Mouse (Mus musculus): ENCODE measurements at regions not wholly inside any gene's neighbourhood (a gene's known extent, or its start where the extent isn't known, plus 50 kb on each side); places are given as distances from the start of the nearest gene placed in this dataset.
A peak's percentile ranks its signal among the peaks of the same experiment; 100 is the strongest.

DNA sequence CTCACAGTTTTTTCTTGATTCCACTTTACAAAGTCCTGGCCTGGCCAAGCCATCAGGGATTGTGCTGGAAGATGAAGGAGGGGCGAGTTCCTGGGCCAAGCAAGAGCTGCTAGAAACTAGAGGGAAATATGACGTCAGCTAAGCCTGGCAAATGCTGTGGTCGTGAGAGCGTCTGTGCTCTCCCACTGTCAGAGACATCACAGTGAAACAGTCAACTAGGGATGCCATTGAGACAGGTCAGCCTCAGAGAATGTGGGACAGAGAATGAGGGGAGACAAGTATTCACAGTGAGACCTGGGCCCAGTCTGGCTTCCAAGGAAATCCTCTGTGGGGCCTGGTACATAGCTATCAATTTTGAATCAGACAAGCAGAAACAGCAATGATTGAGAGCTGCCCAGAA, 252.5 kb upstream of the Myt1l start:
- H3K27me3 ChIP-seq (replicated peaks; ENCODE audit: control insufficient read depth, insufficient read depth, low read length) = no peaks in the 10 kb centered on the region
- WGBS = 77% methylated on average over 4 of the region's 4 CpGs

DNA sequence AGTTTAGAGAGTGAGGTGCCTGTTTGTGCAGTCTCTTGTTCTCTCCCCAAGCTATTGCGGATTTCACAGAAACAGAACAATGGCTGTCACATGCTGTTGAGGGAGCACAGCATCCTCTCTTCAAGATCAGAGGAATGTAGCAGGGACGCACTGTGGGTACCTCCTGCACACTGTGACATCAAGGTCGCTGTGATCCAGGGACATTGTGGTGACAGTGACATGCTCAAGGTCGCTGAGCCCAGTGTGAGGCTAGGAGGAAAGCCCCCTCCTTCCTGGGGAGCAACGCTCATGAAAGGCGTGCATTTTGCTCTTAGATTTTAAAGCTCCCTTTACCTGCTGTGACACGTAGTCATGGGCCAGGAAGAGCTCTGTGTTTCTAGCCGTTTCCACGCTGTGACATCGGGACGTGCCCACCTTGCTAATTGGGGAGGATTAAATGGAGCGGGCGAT, 248.5 kb upstream of the Myt1l start:
- Histone ChIP-seq H3K27me3 (replicated peaks; ENCODE audit: control insufficient read depth, insufficient read depth, low read length) (no peaks in the 10 kb centered on the region), H3K4me3 (ENCODE audit: insufficient read depth, low read depth, low read length) (no peak overlapping the region), H3K36me3 (ENCODE audit: control insufficient read depth, insufficient read depth, low read length) (no peaks in the 10 kb centered on the region), H3K4me1 (ENCODE audit: control insufficient read depth, insufficient read depth, low read length) (no peaks in the 10 kb centered on the region), H3K27ac (ENCODE audit: insufficient read depth, low read depth, low read length) (no peak overlapping the region)
- 13% methylated on average over 13 of the region's 13 CpGs for WGBS
- DNase-seq = no peak
- TF ChIP-seq CTCF (conservative IDR thresholded peaks at IDR 0.05; ENCODE audit: insufficient read depth, insufficient read length, low read depth, low read length) (no peak), POLR2A (IDR thresholded peaks at IDR 0.05; ENCODE audit: low read depth, low read length) (no peak)

More for the DNA sequence above, 252.5 kb upstream of the Myt1l start:
- no peak for DNase-seq
- no peaks in the 10 kb centered on the region for H3K36me3 ChIP-seq (ENCODE audit: control insufficient read depth, insufficient read depth, low read length)
- TF ChIP-seq CTCF (conservative IDR thresholded peaks at IDR 0.05; ENCODE audit: insufficient read depth, insufficient read length, low read depth, low read length) (no peak), POLR2A (IDR thresholded peaks at IDR 0.05; ENCODE audit: low read depth, low read length) (no peak)
- H3K4me3 ChIP-seq (ENCODE audit: insufficient read depth, low read depth, low read length) = no peak overlapping the region
- no peaks in the 10 kb centered on the region for H3K4me1 ChIP-seq (ENCODE audit: control insufficient read depth, insufficient read depth, low read length)
- no peak overlapping the region for H3K27ac ChIP-seq (ENCODE audit: insufficient read depth, low read depth, low read length)

DNA sequence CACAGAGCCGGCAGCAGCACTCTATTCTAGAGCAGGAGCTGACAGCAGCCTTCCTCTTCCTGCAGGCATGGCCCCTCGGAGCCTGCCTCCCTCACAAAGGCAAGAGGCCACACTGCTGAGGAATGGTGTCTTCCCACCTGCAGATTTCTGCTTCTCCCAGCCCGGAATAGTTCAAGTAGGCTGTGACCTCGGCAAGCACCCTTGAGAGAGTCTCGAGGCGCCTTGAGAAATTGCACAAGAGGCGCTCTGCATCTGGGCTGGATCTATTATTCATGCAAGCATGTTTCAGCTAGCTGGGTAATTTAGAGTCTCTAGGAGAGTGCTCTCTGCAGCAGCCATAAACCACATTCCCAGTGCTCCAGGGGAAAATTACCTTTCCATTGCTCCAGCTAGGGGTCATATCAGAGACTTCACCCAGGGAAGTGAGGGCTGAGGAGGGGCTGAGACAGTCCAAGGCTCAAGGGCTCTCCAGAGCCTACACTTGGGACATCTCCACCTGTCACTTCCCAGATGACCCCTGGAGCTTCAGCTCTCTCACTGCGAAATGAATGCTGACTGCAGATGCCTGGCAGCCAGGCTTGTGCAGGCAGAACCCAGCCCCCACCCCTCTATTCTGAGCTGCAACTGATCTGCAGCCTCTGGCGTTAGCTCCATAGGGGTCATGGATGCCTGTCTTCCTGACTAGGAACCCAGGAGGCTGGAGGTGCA, 247.9 kb upstream of the Myt1l start:
- H3K4me1 ChIP-seq (ENCODE audit: control insufficient read depth, insufficient read depth, low read length) = no peaks in the 10 kb centered on the region
- no peaks in the 10 kb centered on the region for H3K36me3 ChIP-seq (ENCODE audit: control insufficient read depth, insufficient read depth, low read length)
- WGBS = 6% methylated on average over 9 of the region's 9 CpGs
- H3K27ac ChIP-seq (ENCODE audit: insufficient read depth, low read depth, low read length) = no peak overlapping the region
- H3K27me3 ChIP-seq (replicated peaks; ENCODE audit: control insufficient read depth, insufficient read depth, low read length) = no peaks in the 10 kb centered on the region
- TF ChIP-seq POLR2A (IDR thresholded peaks at IDR 0.05; ENCODE audit: low read depth, low read length) = no peak
- no peak for TF ChIP-seq CTCF (conservative IDR thresholded peaks at IDR 0.05; ENCODE audit: insufficient read depth, insufficient read length, low read depth, low read length)
- DNase-seq = peak; percentile 9
- H3K4me3 ChIP-seq (ENCODE audit: insufficient read depth, low read depth, low read length) = no peak overlapping the region

DNA sequence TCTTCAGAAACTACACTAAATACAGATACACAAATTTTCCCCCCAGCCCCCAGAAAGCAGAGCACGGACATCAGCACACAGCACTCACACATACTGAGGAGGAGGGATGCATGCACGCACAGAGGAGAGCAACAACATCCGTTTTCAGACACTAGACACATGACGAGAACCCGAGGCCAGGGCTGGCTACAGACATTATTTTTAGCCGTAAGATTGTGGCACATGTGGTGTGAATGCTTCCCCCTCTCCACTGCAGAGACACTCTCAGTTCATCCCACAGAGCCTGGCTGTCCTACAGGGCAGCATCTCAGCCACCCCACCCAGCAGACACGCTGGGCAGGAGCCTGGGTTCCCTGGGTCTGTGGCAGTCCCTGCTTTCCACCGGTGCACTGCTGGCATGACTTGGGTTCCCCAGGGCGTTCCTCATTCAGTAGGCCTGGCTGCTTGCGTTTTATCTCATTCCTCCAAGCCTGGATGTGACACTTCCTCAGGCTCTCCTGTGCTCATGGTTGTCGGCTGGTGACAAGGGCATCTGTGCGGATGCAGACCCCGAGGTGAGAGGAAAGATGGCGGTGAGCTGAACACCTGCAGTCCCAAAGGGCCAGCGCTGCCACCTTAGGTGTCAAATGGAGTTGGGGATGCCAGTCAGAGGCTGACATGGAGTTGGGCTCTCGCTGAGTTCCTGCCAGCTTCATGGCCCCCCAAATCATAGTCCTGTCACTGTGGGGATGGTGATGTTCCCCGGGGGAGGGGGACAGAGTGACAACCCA, 247.1 kb upstream of the Myt1l start:
- Histone ChIP-seq H3K27me3 (replicated peaks; ENCODE audit: control insufficient read depth, insufficient read depth, low read length) (no peaks in the 10 kb centered on the region), H3K4me3 (ENCODE audit: insufficient read depth, low read depth, low read length) (no peak overlapping the region), H3K27ac (ENCODE audit: insufficient read depth, low read depth, low read length) (no peak overlapping the region), H3K36me3 (ENCODE audit: control insufficient read depth, insufficient read depth, low read length) (no peaks in the 10 kb centered on the region), H3K4me1 (ENCODE audit: control insufficient read depth, insufficient read depth, low read length) (no peaks in the 10 kb centered on the region)
- TF ChIP-seq POLR2A (IDR thresholded peaks at IDR 0.05; ENCODE audit: low read depth, low read length) (no peak), CTCF (conservative IDR thresholded peaks at IDR 0.05; ENCODE audit: insufficient read depth, insufficient read length, low read depth, low read length) (no peak)
- 71% methylated on average over 17 of the region's 17 CpGs for WGBS
- no peak for DNase-seq

DNA sequence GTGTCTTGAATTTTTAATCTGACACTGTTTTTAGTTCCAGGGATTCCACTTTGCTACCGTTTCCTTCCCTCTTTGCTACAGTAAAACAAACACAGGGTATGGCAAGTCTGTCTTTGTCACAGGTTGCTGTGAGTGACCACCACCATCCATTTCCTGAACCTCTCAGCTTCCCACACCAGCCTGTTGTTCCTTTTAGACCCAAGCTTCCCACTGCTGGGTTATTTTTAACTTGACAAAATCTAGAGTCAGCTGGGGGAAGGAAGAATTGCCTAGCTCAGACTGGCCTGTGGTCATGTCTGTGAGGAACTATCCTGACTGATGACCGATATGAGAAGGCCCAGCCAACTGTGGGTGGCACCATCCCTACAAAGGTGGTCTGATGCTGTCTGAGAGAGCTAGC, 239.4 kb upstream of the Myt1l start:
- Histone ChIP-seq H3K27ac (ENCODE audit: insufficient read depth, low read depth, low read length) (no peak overlapping the region), H3K36me3 (ENCODE audit: control insufficient read depth, insufficient read depth, low read length) (no peaks in the 10 kb centered on the region), H3K4me1 (ENCODE audit: control insufficient read depth, insufficient read depth, low read length) (no peaks in the 10 kb centered on the region; the same call in 1 of the 2 replicates), H3K27me3 (replicated peaks; ENCODE audit: control insufficient read depth, insufficient read depth, low read length) (no peaks in the 10 kb centered on the region), H3K4me3 (ENCODE audit: insufficient read depth, low read depth, low read length) (no peak overlapping the region)
- DNase-seq = no peak
- 68% methylated on average over 2 of the region's 2 CpGs for WGBS
- no peak for TF ChIP-seq POLR2A (IDR thresholded peaks at IDR 0.05; ENCODE audit: low read depth, low read length)
- TF ChIP-seq CTCF (conservative IDR thresholded peaks at IDR 0.05; ENCODE audit: insufficient read depth, insufficient read length, low read depth, low read length) = no peak

DNA sequence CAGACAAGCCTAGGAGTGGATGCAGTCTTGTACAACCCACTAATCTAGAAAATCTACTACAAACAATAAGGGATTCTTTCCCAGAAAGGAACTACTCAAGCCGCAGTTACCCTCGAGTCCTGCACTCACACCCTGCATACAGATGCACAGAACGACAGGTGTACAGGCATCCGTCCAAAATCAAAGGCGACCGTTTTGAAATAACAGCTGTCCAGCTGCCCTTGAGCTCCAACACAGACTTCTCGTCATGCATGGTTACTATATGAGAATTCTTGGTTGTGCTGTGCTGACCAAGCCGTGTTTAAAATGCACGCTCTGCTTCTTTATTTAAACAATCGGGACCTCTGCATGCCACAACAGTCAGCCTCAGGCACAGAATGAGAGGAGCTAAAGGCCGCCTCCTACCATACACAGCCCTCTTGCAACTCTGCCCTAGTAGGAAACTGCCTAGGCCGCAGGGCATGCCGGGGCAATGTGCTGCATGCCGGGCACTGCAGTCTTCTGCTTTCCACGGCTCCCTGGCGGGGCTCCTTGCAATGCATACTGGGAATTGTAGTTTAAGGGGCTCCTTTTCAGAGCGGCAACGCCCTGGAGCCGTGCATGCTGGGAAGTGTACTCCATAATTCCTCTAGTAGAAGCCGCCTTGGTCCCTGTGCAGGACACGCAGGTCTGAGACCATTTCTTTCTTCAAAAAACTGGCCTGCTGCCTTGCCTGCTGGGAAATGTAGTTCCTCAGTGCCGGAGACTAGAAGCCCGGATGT, 237.4 kb upstream of the Myt1l start:
- 6% methylated on average over 23 of the region's 23 CpGs for WGBS
- peak; percentile 98 for DNase-seq
- Histone ChIP-seq H3K36me3 (ENCODE audit: control insufficient read depth, insufficient read depth, low read length) (no peaks in the 10 kb centered on the region), H3K4me1 (ENCODE audit: control insufficient read depth, insufficient read depth, low read length) (no peaks in the 10 kb centered on the region; the same call in 1 of the 2 replicates), H3K27me3 (replicated peaks; ENCODE audit: control insufficient read depth, insufficient read depth, low read length) (no peaks in the 10 kb centered on the region), H3K4me3 (ENCODE audit: insufficient read depth, low read depth, low read length) (peak overlapping the region; percentile 31), H3K27ac (ENCODE audit: insufficient read depth, low read depth, low read length) (peak overlapping the region; percentile 45)
- peak; percentile 77 for TF ChIP-seq POLR2A (IDR thresholded peaks at IDR 0.05; ENCODE audit: low read depth, low read length)
- no peak for TF ChIP-seq CTCF (conservative IDR thresholded peaks at IDR 0.05; ENCODE audit: insufficient read depth, insufficient read length, low read depth, low read length)

All from kidney, adult 2 months (tissue).